Mouse (Mus musculus): ENCODE measurements at regions not wholly inside any gene's neighbourhood (a gene's known extent, or its start where the extent isn't known, plus 50 kb on each side); places are given as distances from the start of the nearest gene placed in this dataset.

- no peak for DNase-seq (ENCODE audit: low spot score)
- H3K4me1 ChIP-seq (ENCODE audit: insufficient read depth, low read depth, low read length), result no peaks in the 10 kb centered on the region
- H3K27me3 ChIP-seq (ENCODE audit: insufficient read depth, low read length), result no peaks in the 10 kb centered on the region
- no peaks in the 10 kb centered on the region for H3K36me3 ChIP-seq (replicated peaks)
- TF ChIP-seq CTCF (IDR thresholded peaks at IDR 0.05; ENCODE audit: low read depth, low read length) (no peak), GATA2 (IDR thresholded peaks at IDR 0.05; ENCODE audit: borderline replicate concordance, low read depth, low read length) (no peak), TAL1 (conservative IDR thresholded peaks at IDR 0.05; ENCODE audit: low read depth, low read length) (no peak), GATA1 (IDR thresholded peaks at IDR 0.05; ENCODE audit: borderline replicate concordance, low read length) (no peak), POLR2AphosphoS5 (IDR thresholded peaks at IDR 0.05; ENCODE audit: insufficient replicate concordance, low read depth, low read length) (no peak)
- H3K9me3 ChIP-seq (replicated peaks), result no peaks in the 10 kb centered on the region
- no peak for ATAC-seq (ENCODE audit: extremely low read depth, insufficient number of reproducible peaks, low FRiP score, poor library complexity, severe bottlenecking)
- H3K4me3 ChIP-seq (ENCODE audit: low read depth, low read length), result no peak overlapping the region
Observed at GRCm38 (mm10) chr10:12062302-12062701, 719.1 kb downstream of the Epm2a start.

DNA sequence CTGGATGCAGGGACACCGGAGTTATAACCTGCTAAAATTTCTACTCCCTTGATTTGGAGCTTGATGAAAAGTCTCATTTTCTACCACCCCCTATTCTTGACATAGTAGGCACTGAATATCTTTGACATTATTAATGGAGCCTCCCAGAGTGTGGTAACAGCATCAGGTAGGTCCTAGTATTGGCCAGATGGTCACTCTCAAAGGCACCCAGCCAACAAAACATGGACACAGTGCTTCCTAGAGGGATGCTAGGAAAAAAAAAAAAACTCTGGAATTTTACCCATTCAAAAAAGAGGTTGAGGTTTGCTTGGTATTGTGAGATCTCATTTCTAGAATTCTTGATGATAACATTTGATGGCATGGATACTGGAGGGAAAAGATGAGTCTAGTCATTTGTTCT is 740.8 kb downstream of the Epm2a start:
- no peak overlapping the region for H3K4me3 ChIP-seq (ENCODE audit: low read depth, low read length)
- TF ChIP-seq POLR2AphosphoS5 (IDR thresholded peaks at IDR 0.05; ENCODE audit: insufficient replicate concordance, low read depth, low read length) (no peak), CTCF (IDR thresholded peaks at IDR 0.05; ENCODE audit: low read depth, low read length) (no peak), GATA2 (IDR thresholded peaks at IDR 0.05; ENCODE audit: borderline replicate concordance, low read depth, low read length) (no peak), GATA1 (IDR thresholded peaks at IDR 0.05; ENCODE audit: borderline replicate concordance, low read length) (no peak), TAL1 (conservative IDR thresholded peaks at IDR 0.05; ENCODE audit: low read depth, low read length) (no peak)
- no peaks in the 10 kb centered on the region for H3K36me3 ChIP-seq (replicated peaks)
- no peaks in the 10 kb centered on the region for H3K9me3 ChIP-seq (replicated peaks)
- H3K27me3 ChIP-seq (ENCODE audit: insufficient read depth, low read length), result no peaks in the 10 kb centered on the region
- H3K4me1 ChIP-seq (ENCODE audit: insufficient read depth, low read depth, low read length), result no peaks in the 10 kb centered on the region
- no peak for DNase-seq (ENCODE audit: low spot score)
- ATAC-seq (ENCODE audit: extremely low read depth, insufficient number of reproducible peaks, low FRiP score, poor library complexity, severe bottlenecking), result no peak

DNA sequence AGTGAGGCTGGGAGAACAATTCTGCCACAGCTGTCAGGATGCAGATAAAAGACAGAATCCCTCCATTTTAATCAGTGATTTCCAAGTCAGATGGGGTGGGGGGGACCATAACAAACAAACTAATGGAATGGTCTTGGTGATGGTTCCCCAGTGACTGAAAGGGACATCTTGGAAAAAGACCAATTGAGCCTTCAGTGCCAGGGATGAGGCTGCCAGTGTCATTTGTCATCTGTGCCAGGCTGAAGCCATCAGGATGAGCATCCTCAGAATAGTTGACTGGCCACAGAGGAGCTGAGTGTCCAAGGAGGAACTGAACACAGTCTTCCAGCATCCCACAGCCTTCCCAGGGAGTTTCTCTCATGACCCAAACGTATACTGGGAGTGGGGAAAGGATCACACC is 749.3 kb downstream of the Epm2a start:
- ATAC-seq (ENCODE audit: extremely low read depth, insufficient number of reproducible peaks, low FRiP score, poor library complexity, severe bottlenecking) (no peak), DNase-seq (ENCODE audit: low spot score) (no peak)
- H3K27me3 ChIP-seq (ENCODE audit: insufficient read depth, low read length), result no peaks in the 10 kb centered on the region
- H3K36me3 ChIP-seq (replicated peaks), result no peaks in the 10 kb centered on the region
- no peak overlapping the region for H3K4me3 ChIP-seq (ENCODE audit: low read depth, low read length)
- no peaks in the 10 kb centered on the region for H3K9me3 ChIP-seq (replicated peaks)
- H3K4me1 ChIP-seq (ENCODE audit: insufficient read depth, low read depth, low read length), result no peaks in the 10 kb centered on the region
- TF ChIP-seq GATA1 (IDR thresholded peaks at IDR 0.05; ENCODE audit: borderline replicate concordance, low read length) (no peak), POLR2AphosphoS5 (IDR thresholded peaks at IDR 0.05; ENCODE audit: insufficient replicate concordance, low read depth, low read length) (no peak), CTCF (IDR thresholded peaks at IDR 0.05; ENCODE audit: low read depth, low read length) (no peak), GATA2 (IDR thresholded peaks at IDR 0.05; ENCODE audit: borderline replicate concordance, low read depth, low read length) (no peak), TAL1 (conservative IDR thresholded peaks at IDR 0.05; ENCODE audit: low read depth, low read length) (no peak)

- Histone ChIP-seq H3K36me3 (replicated peaks) (no peaks in the 10 kb centered on the region), H3K4me3 (ENCODE audit: low read depth, low read length) (no peak overlapping the region), H3K4me1 (ENCODE audit: insufficient read depth, low read depth, low read length) (no peaks in the 10 kb centered on the region), H3K9me3 (replicated peaks) (no peaks in the 10 kb centered on the region), H3K27me3 (ENCODE audit: insufficient read depth, low read length) (no peaks in the 10 kb centered on the region)
- no peak for ATAC-seq (ENCODE audit: extremely low read depth, insufficient number of reproducible peaks, low FRiP score, poor library complexity, severe bottlenecking)
- no peak for TF ChIP-seq CTCF (IDR thresholded peaks at IDR 0.05; ENCODE audit: low read depth, low read length)
- TF ChIP-seq GATA2 (IDR thresholded peaks at IDR 0.05; ENCODE audit: borderline replicate concordance, low read depth, low read length), result no peak
- TF ChIP-seq GATA1 (IDR thresholded peaks at IDR 0.05; ENCODE audit: borderline replicate concordance, low read length), result no peak
- DNase-seq (ENCODE audit: low spot score), result no peak
Observed at GRCm38 (mm10) chr10:12096678-12097077, 753.5 kb downstream of the Epm2a start.

DNA sequence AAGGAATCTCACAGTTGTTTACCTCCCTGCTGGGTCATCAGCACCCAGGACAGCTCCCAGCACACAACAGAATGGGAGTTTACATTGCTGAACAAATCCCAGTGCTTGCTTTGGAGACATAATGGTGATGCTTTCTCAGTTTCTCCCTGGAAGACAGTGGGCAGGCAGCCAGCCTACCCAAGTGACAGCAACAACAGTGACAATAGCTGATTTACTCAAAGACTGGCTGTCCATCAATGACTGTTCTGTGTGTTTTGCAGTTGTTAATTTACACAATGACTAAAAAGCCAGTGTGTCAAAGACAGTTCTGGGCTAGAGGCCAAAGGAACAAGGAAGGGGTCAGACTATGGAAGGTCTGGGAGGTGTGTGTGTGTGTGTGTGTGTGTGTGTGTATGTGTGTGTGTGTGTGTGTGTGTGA is 762.2 kb downstream of the Utrn start:
- Histone ChIP-seq H3K4me1 (ENCODE audit: insufficient read depth, low read depth, low read length) (no peaks in the 10 kb centered on the region), H3K36me3 (replicated peaks) (no peaks in the 10 kb centered on the region), H3K9me3 (replicated peaks) (no peaks in the 10 kb centered on the region), H3K27me3 (ENCODE audit: insufficient read depth, low read length) (no peaks in the 10 kb centered on the region), H3K4me3 (ENCODE audit: low read depth, low read length) (no peak overlapping the region)
- TF ChIP-seq TAL1 (conservative IDR thresholded peaks at IDR 0.05; ENCODE audit: low read depth, low read length) (no peak), POLR2AphosphoS5 (IDR thresholded peaks at IDR 0.05; ENCODE audit: insufficient replicate concordance, low read depth, low read length) (no peak), CTCF (IDR thresholded peaks at IDR 0.05; ENCODE audit: low read depth, low read length) (no peak), GATA2 (IDR thresholded peaks at IDR 0.05; ENCODE audit: borderline replicate concordance, low read depth, low read length) (no peak), GATA1 (IDR thresholded peaks at IDR 0.05; ENCODE audit: borderline replicate concordance, low read length) (no peak)
- ATAC-seq (ENCODE audit: extremely low read depth, insufficient number of reproducible peaks, low FRiP score, poor library complexity, severe bottlenecking) (no peak), DNase-seq (ENCODE audit: low spot score) (no peak)

DNA sequence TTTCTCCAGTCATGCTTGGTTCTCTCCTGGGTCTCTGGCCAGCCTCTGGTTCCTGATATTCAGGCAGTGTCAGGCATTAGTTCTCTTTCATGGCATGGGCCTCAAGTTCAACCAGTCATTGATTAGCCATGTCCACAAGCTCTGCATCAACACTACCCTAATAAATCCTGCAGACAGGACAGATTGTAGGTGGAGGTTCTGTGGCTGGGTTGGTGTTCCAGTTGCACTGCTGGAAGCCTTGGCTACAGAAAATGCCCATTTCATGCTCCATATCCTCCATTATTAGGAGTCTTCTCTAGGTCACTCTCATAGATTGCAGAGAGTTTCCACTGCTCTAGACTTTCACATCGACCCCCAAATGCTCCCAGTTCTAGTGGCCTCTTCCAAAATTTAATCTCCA is 757.4 kb downstream of the Utrn start:
- Histone ChIP-seq H3K4me3 (ENCODE audit: low read depth, low read length) (no peak overlapping the region), H3K36me3 (replicated peaks) (no peaks in the 10 kb centered on the region), H3K9me3 (replicated peaks) (no peaks in the 10 kb centered on the region), H3K27me3 (ENCODE audit: insufficient read depth, low read length) (no peaks in the 10 kb centered on the region), H3K4me1 (ENCODE audit: insufficient read depth, low read depth, low read length) (no peaks in the 10 kb centered on the region)
- ATAC-seq (ENCODE audit: extremely low read depth, insufficient number of reproducible peaks, low FRiP score, poor library complexity, severe bottlenecking), result no peak
- TF ChIP-seq POLR2AphosphoS5 (IDR thresholded peaks at IDR 0.05; ENCODE audit: insufficient replicate concordance, low read depth, low read length) (no peak), TAL1 (conservative IDR thresholded peaks at IDR 0.05; ENCODE audit: low read depth, low read length) (no peak), GATA1 (IDR thresholded peaks at IDR 0.05; ENCODE audit: borderline replicate concordance, low read length) (no peak), GATA2 (IDR thresholded peaks at IDR 0.05; ENCODE audit: borderline replicate concordance, low read depth, low read length) (no peak)
- no peak for DNase-seq (ENCODE audit: low spot score)

DNA sequence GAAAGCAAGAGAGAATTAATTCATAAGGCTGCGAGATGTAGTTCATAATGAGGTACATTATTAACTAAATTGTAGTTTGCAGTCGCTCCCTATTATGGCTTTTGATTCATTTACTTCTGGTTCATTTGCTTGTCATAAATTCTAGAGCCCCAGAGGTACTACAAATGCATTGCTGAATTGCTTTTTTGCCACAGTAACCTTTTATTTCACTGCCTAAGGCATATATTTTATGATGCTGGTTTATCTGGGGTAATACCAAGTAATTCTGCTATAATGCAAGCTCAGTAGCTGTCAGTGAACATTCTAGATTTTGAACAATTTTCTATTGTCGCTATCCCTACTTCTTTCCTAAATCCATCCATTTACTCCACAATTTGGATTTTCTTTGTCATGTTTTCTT is 753.4 kb downstream of the Utrn start:
- Histone ChIP-seq H3K9me3 (replicated peaks) (no peaks in the 10 kb centered on the region), H3K4me3 (ENCODE audit: low read depth, low read length) (no peak overlapping the region), H3K27me3 (ENCODE audit: insufficient read depth, low read length) (no peaks in the 10 kb centered on the region), H3K4me1 (ENCODE audit: insufficient read depth, low read depth, low read length) (no peaks in the 10 kb centered on the region), H3K36me3 (replicated peaks) (no peaks in the 10 kb centered on the region)
- TF ChIP-seq GATA1 (IDR thresholded peaks at IDR 0.05; ENCODE audit: borderline replicate concordance, low read length) (no peak), GATA2 (IDR thresholded peaks at IDR 0.05; ENCODE audit: borderline replicate concordance, low read depth, low read length) (no peak), CTCF (IDR thresholded peaks at IDR 0.05; ENCODE audit: low read depth, low read length) (no peak), POLR2AphosphoS5 (IDR thresholded peaks at IDR 0.05; ENCODE audit: insufficient replicate concordance, low read depth, low read length) (no peak), TAL1 (conservative IDR thresholded peaks at IDR 0.05; ENCODE audit: low read depth, low read length) (no peak)
- DNase-seq (ENCODE audit: low spot score) (no peak), ATAC-seq (ENCODE audit: extremely low read depth, insufficient number of reproducible peaks, low FRiP score, poor library complexity, severe bottlenecking) (no peak)

Measured in G1E (cell line).